ENCODE assay signal across 10 mouse cellular contexts in genomic region chr2:72054280-72054679, GRCm38 (mm10).
DNase-seq lines count a peak whose midpoint lies in the region; ATAC-seq and TF ChIP-seq lines count a peak whose summit lies in the region.
"Had no signal": no experiment of that assay in that cellular context is flagged by ENCODE, and none has a peak within 500 bp of the region (broad histone marks: within the 10 kb centered on the region; RNA-seq: fewer than 3 reads in every experiment).

No protein-coding gene starts in this region.

- H3K4me2 ChIP-seq in heart, postnatal 0 days (ENCODE audit: low read depth, low read length): peak overlapping the region; percentile 81

- no peak for TF ChIP-seq CTCF in heart, postnatal 0 days (IDR thresholded peaks at IDR 0.05; ENCODE audit: low read depth)

- no peaks in the 10 kb centered on the region for H3K36me3 ChIP-seq in heart, postnatal 0 days (replicated peaks; ENCODE audit: control insufficient read depth, insufficient read depth, low read length)

- H3K27ac ChIP-seq in brown adipose tissue, adult 24 weeks (replicated peaks; ENCODE audit: low read depth, low read length): peak overlapping the region; percentile 79
- peak overlapping the region; percentile 83 for H3K27ac ChIP-seq in heart, postnatal 0 days (ENCODE audit: low read depth)

- 0 out of 2 replicates have a peak, but pooled peaks have one; percentile 49 for TF ChIP-seq EP300 in heart, postnatal 0 days (IDR thresholded peaks at IDR 0.05; ENCODE audit: low read depth)

- peaks cover 6% of the 10 kb centered on the region; the same call in 1 of the 2 replicates for H3K4me1 ChIP-seq in brown adipose tissue, adult 24 weeks (ENCODE audit: control insufficient read depth, insufficient read depth, insufficient read length, low read length)
- peaks cover 17% of the 10 kb centered on the region for H3K4me1 ChIP-seq in heart, postnatal 0 days (ENCODE audit: control insufficient read depth, insufficient read depth)

- 11% methylated on average over 5 of the region's 5 CpGs for WGBS in heart, postnatal 0 days

- no peaks in the 10 kb centered on the region for H3K9me3 ChIP-seq in heart, postnatal 0 days (replicated peaks; ENCODE audit: control insufficient read depth, low read length)

- peak overlapping the region; percentile 58 for H3K4me3 ChIP-seq in brown adipose tissue, adult 24 weeks (ENCODE audit: insufficient read depth, low read depth, low read length)
- H3K4me3 ChIP-seq in heart, postnatal 0 days (ENCODE audit: low read depth, low read length): peak overlapping the region; percentile 55

- DNase-seq in gastrocnemius, postnatal 25 days: peak; percentile 17
- DNase-seq in gastrocnemius, adult 18-20 months (ENCODE audit: low spot score): no peak
- DNase-seq in heart, postnatal 0 days (ENCODE audit: low spot score): peak; percentile 51
- peak; percentile 39 to 43 for DNase-seq in kidney, postnatal 4 days
- DNase-seq in embryo, embryonic 9.5 days (ENCODE audit: extremely low spot score): no peak
- no peak for DNase-seq in right cerebral cortex, postnatal 36 days (ENCODE audit: low spot score in 2 of 2)
- DNase-seq in layer of hippocampus, adult 9-11 months: no peak
- DNase-seq: cerebellum, adult 9-11 months; spleen, adult 18-20 months had no signal

- peak overlapping the region; percentile 63 for H3K9ac ChIP-seq in heart, postnatal 0 days (replicated peaks; ENCODE audit: low read depth, low read length)

- no peaks in the 10 kb centered on the region for H3K27me3 ChIP-seq in heart, postnatal 0 days (ENCODE audit: control insufficient read depth, insufficient read depth, low read length)

- ATAC-seq in heart, postnatal 0 days (ENCODE audit: insufficient read depth, low read depth): peak; percentile 71

Comparison
In these comparisons a context has a peak if more than half of its experiments do, and no peak if none do; other contexts are left out.
1. DNase-seq: peak in gastrocnemius, postnatal 25 days (single experiment), heart, postnatal 0 days (single experiment) and kidney, postnatal 4 days (2 of 2); none in gastrocnemius, adult 18-20 months (single experiment), embryo, embryonic 9.5 days (single experiment), right cerebral cortex, postnatal 36 days (0 of 2) and layer of hippocampus, adult 9-11 months (single experiment).